Mouse (Mus musculus) liver, adult 2 months (tissue): ENCODE measurements at regions not wholly inside any gene's neighbourhood (a gene's known extent, or its start where the extent isn't known, plus 50 kb on each side); places are given as distances from the start of the nearest gene placed in this dataset.

Source experiments
- CTCF ChIP-seq: fragments of 200-500 bp; IDR thresholded peaks from 2 replicates; pipeline ENCODE4 v1.5.1; 2011; ENCODE audit warnings: low read depth, low read length, control low read depth
- POLR2A ChIP-seq: fragments of 200-500 bp; IDR thresholded peaks from 2 replicates; pipeline ENCODE4 v1.6.1; 2011; ENCODE audit warnings: low read length, control low read depth; ENCODE audit not compliant: insufficient read depth; ENCODE audit errors: extremely low read depth

DNA sequence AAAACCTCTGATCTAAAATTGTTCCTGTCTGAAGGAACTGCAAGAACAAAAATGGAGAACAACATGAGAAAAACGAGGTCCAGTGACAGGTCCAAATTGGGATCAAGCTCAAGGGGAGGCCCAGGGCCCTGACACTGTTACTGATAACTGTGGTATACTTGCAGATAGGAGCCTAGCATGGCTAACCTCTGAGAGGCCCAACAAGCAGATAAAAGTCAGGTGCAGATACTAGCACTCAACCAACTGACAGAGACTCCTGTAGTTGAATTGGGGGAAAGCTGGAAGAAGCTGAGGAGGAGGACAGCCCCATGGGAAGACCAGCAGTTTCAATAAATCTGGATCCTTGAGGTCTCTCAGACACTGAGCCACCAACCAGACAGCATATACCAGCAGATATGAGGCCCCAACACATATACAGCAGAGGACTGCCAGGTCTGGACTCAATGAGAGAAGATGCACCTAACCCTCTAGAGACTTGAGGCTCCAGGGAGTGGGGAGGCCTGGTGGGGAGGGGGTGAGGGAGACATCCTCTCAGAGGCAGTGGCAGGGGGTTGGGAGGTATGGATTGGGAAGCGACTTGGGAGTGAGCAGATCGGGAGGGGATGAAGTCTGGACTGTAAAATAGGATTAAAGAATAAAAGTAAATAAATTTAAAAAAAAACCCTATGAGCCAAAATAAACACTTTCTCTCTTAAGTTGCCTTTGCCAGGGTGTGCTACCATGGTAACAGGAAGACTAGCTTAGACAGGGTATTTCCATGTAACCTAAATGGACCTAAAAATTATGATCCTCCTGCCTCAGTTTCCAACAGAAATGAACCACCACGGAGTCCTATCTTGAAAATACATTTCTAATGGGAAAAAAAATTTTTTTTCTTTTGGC lies 91.8 kb downstream of the Fam204a start:
- TF ChIP-seq CTCF (no peak), POLR2A (no peak)
